Mouse (Mus musculus) ES-E14 (cell line): ENCODE results near the gene Rufy4.

Experiments used
- CHD2 ChIP-seq: IDR thresholded peaks from 2 replicates; pipeline ENCODE4 v1.6.1; 2014; ENCODE audit warnings: mild to moderate bottlenecking, low read depth, low read length, inconsistent platforms
- HCFC1 ChIP-seq: IDR thresholded peaks from 2 replicates; pipeline ENCODE4 v1.6.1; 2012; ENCODE audit warnings: low read length, inconsistent platforms, borderline replicate concordance; ENCODE audit not compliant: insufficient read depth
- MAFK ChIP-seq: IDR thresholded peaks from 2 replicates; pipeline ENCODE4 v1.6.1; 2014; ENCODE audit warnings: mild to moderate bottlenecking, low read depth, low read length, inconsistent platforms; ENCODE audit not compliant: insufficient read depth
- ZNF384 ChIP-seq: IDR thresholded peaks from 2 replicates; pipeline ENCODE4 v1.6.1; 2012; ENCODE audit warnings: low read depth, low read length, inconsistent platforms

- TF ChIP-seq ZNF384 (no peak), CHD2 (no peak), MAFK (no peak), HCFC1 (no peak)
These were observed 36.8 kb upstream of the Rufy4 start for GRCm38 (mm10) chr1:74088569-74088968.
